Mouse (Mus musculus) bone marrow, adult 2 months (tissue): Measurements from ENCODE around the gene Ccdc36.

Experiments
- CTCF ChIP-seq: fragments of 200-500 bp; IDR thresholded peaks from 2 replicates; pipeline ENCODE4 v1.5.1; 2011; ENCODE audit warnings: low read length, control low read depth; ENCODE audit not compliant: control insufficient read depth, insufficient read depth
- POLR2A ChIP-seq: fragments of 200-500 bp; IDR thresholded peaks from 2 replicates; pipeline ENCODE4 v1.6.1; 2011; ENCODE audit warnings: low read depth, mild to moderate bottlenecking, control low read depth, low read length, borderline replicate concordance; ENCODE audit not compliant: control insufficient read depth

GRCm38 (mm10) chr9:108386816-108387215 is 41.5 kb downstream of the Ccdc36 start:
- TF ChIP-seq POLR2A = no peak
- TF ChIP-seq CTCF = no peak
